Mouse (Mus musculus) hindbrain, embryonic 16.5 days (tissue): ENCODE measurements around the gene Galntl6. TPM values are rescaled to one million over a fixed set of nuclear protein-coding genes. Genes with fewer than 3 reads are reported as not detected.
A peak's percentile ranks its signal among the peaks of the same experiment; 100 is the strongest.

Experiments used
- ATAC-seq: fragments of 200-750 bp; cut with Nextera tagmentation; 2 replicates; pipeline ENCODE4 v1.8.0; 2017; ENCODE audit warnings: moderate TSS enrichment, moderate library complexity
- H3K27ac ChIP-seq: fragments of 300-500 bp; sonication (generic); 2 replicates; pipeline ENCODE4 v1.5.1; 2014; ENCODE audit warnings: low read depth, mild to moderate bottlenecking, control low read depth, low read length, moderate library complexity
- H3K27me3 ChIP-seq: fragments of 300-500 bp; sonication (generic); replicated peaks from 2 replicates; pipeline ENCODE4 v1.6.1; 2014; ENCODE audit warnings: low read length; ENCODE audit not compliant: control insufficient read depth, insufficient read depth
- H3K36me3 ChIP-seq: fragments of 300-500 bp; sonication (generic); 2 replicates; pipeline ENCODE4 v1.6.1; 2014; ENCODE audit warnings: mild to moderate bottlenecking, low read length, moderate library complexity, mixed read lengths; ENCODE audit not compliant: control insufficient read depth, insufficient read depth
- H3K4me1 ChIP-seq: fragments of 300-500 bp; sonication (generic); 2 replicates; pipeline ENCODE4 v1.6.1; 2014; ENCODE audit warnings: low read depth, low read length; ENCODE audit not compliant: control insufficient read depth, insufficient read depth
- H3K4me2 ChIP-seq: fragments of 300-500 bp; sonication (generic); 2 replicates; pipeline ENCODE4 v1.6.1; 2014; ENCODE audit warnings: mild to moderate bottlenecking, low read length, control low read depth, moderate library complexity
- H3K4me3 ChIP-seq: fragments of 300-500 bp; sonication (generic); 2 replicates; pipeline ENCODE4 v1.5.1; 2014; ENCODE audit warnings: mild to moderate bottlenecking, low read length, control low read depth, moderate library complexity
- H3K9ac ChIP-seq: fragments of 300-500 bp; sonication (generic); 2 replicates; pipeline ENCODE4 v1.6.1; 2014; ENCODE audit warnings: low read depth, mild to moderate bottlenecking, control low read depth, low read length, moderate library complexity
- H3K9me3 ChIP-seq: fragments of 300-500 bp; sonication (generic); 2 replicates; pipeline ENCODE4 v1.6.1; 2014; ENCODE audit warnings: mild to moderate bottlenecking, low read length, moderate library complexity; ENCODE audit not compliant: control insufficient read depth
- WGBS: fragments of 180-500 bp; shearing (Covaris S2); extraction: QIAGEN DNeasy Blood & Tissue Kit; methylation state at CpG from one replicate; pipeline ENCODE4 v1.1.7; 2014; 5-methylcytosine and 5-hydroxymethylcytosine counted together
- polyA plus RNA-seq: library from polyadenylated mRNA; unstranded; fragments of >200 nt; fragmentation: Nextera tagmentation; extraction: Ambion mirVana; gene quantifications from 2 replicates; pipeline ENCODE4 v1.2.1, GENCODE M21; 2015

Galntl6 gene
- polyA plus RNA-seq, 1 experiment from 2014 or later = 18.6 TPM

GRCm38 (mm10) chr8:57841446-57841845, 1071.0 kb downstream of the Galntl6 start:
- WGBS = 78% methylated on average over 4 of the region's 4 CpGs
- H3K27ac ChIP-seq = no peak overlapping the region
- H3K4me1 ChIP-seq = no peaks in the 10 kb centered on the region
- no peak overlapping the region for H3K4me3 ChIP-seq
- no peak for ATAC-seq
- H3K27me3 ChIP-seq = no peaks in the 10 kb centered on the region
- H3K4me2 ChIP-seq = no peak overlapping the region
- no peak overlapping the region for H3K9ac ChIP-seq
- H3K9me3 ChIP-seq = no peaks in the 10 kb centered on the region
- no peaks in the 10 kb centered on the region for H3K36me3 ChIP-seq

GRCm38 (mm10) chr8:57837384-57837783, 1075.1 kb downstream of the Galntl6 start:
- no peak overlapping the region for H3K9ac ChIP-seq
- no peak overlapping the region for H3K27ac ChIP-seq
- H3K4me1 ChIP-seq = no peaks in the 10 kb centered on the region
- no peaks in the 10 kb centered on the region for H3K36me3 ChIP-seq
- no peaks in the 10 kb centered on the region for H3K9me3 ChIP-seq
- no peaks in the 10 kb centered on the region for H3K27me3 ChIP-seq
- H3K4me3 ChIP-seq = no peak overlapping the region
- 0 out of 2 replicates have a peak overlapping the region, but pooled peaks have one; percentile 6 for H3K4me2 ChIP-seq
- WGBS = 61% methylated on average over 8 of the region's 8 CpGs
- no peak; the same call in 1 of the 2 replicates for ATAC-seq

GRCm38 (mm10) chr8:57836981-57837380, 1075.5 kb downstream of the Galntl6 start:
- H3K4me3 ChIP-seq = no peak overlapping the region
- H3K4me2 ChIP-seq = 0 out of 2 replicates have a peak overlapping the region, but pooled peaks have one; percentile 6
- no peaks in the 10 kb centered on the region for H3K27me3 ChIP-seq
- 56% methylated on average over 11 of the region's 11 CpGs for WGBS
- no peaks in the 10 kb centered on the region for H3K9me3 ChIP-seq
- no peak overlapping the region for H3K27ac ChIP-seq
- no peaks in the 10 kb centered on the region for H3K36me3 ChIP-seq
- no peaks in the 10 kb centered on the region for H3K4me1 ChIP-seq
- no peak overlapping the region for H3K9ac ChIP-seq
- ATAC-seq = peak; percentile 54

GRCm38 (mm10) chr8:57836201-57836883, 1076.1 kb downstream of the Galntl6 start:
- Histone ChIP-seq H3K27me3 (no peaks in the 10 kb centered on the region), H3K36me3 (no peaks in the 10 kb centered on the region), H3K4me3 (no peak overlapping the region), H3K4me1 (no peaks in the 10 kb centered on the region), H3K27ac (no peak overlapping the region), H3K9me3 (no peaks in the 10 kb centered on the region), H3K4me2 (no peak overlapping the region), H3K9ac (no peak overlapping the region)
- peak; percentile 58; the same call in 1 of the 2 replicates for ATAC-seq
- WGBS = 64% methylated on average over 15 of the region's 15 CpGs

- H3K4me3 ChIP-seq = no peak overlapping the region
- whole genome bisulfite sequencing = 79% methylated on average over 7 of the region's 7 CpGs
- H3K36me3 ChIP-seq = no peaks in the 10 kb centered on the region
These were observed 1089.3 kb downstream of the Galntl6 start for GRCm38 (mm10) chr8:57823151-57823550.

GRCm38 (mm10) chr8:57816034-57816433, 1096.4 kb downstream of the Galntl6 start:
- H3K4me1 ChIP-seq = no peaks in the 10 kb centered on the region
- WGBS = 68% methylated on average over 7 of the region's 7 CpGs
- H3K27me3 ChIP-seq = no peaks in the 10 kb centered on the region
- H3K9me3 ChIP-seq = no peaks in the 10 kb centered on the region
- no peak overlapping the region for H3K4me3 ChIP-seq
- H3K4me2 ChIP-seq = no peak overlapping the region
- H3K27ac ChIP-seq = no peak overlapping the region
- no peak overlapping the region for H3K9ac ChIP-seq
- ATAC-seq = no peak
- H3K36me3 ChIP-seq = no peaks in the 10 kb centered on the region

More at GRCm38 (mm10) chr8:57823151-57823550, 1089.3 kb downstream of the Galntl6 start:
- Histone ChIP-seq H3K9me3 (no peaks in the 10 kb centered on the region), H3K27ac (no peak overlapping the region), H3K4me1 (no peaks in the 10 kb centered on the region), H3K4me2 (no peak overlapping the region), H3K27me3 (no peaks in the 10 kb centered on the region), H3K9ac (no peak overlapping the region)
- no peak for ATAC-seq

- no peak for ATAC-seq
- Histone ChIP-seq H3K4me3 (no peak overlapping the region), H3K4me2 (no peak overlapping the region), H3K9ac (no peak overlapping the region), H3K27ac (no peak overlapping the region), H3K9me3 (no peaks in the 10 kb centered on the region), H3K36me3 (no peaks in the 10 kb centered on the region), H3K4me1 (no peaks in the 10 kb centered on the region), H3K27me3 (no peaks in the 10 kb centered on the region)
- 67% methylated on average over 4 of the region's 4 CpGs for WGBS
These were observed 1105.4 kb downstream of the Galntl6 start for GRCm38 (mm10) chr8:57807060-57807459.

GRCm38 (mm10) chr8:57805094-57805493, 1107.3 kb downstream of the Galntl6 start:
- no peaks in the 10 kb centered on the region for H3K4me1 ChIP-seq
- WGBS = 86% methylated on average over 4 of the region's 4 CpGs

GRCm38 (mm10) chr8:57803821-57804220, 1108.6 kb downstream of the Galntl6 start:
- Histone ChIP-seq H3K27ac (no peak overlapping the region), H3K36me3 (no peaks in the 10 kb centered on the region), H3K9me3 (no peaks in the 10 kb centered on the region), H3K4me2 (no peak overlapping the region), H3K4me3 (no peak overlapping the region), H3K9ac (no peak overlapping the region), H3K4me1 (peaks cover 5% of the 10 kb centered on the region), H3K27me3 (no peaks in the 10 kb centered on the region)
- no peak for ATAC-seq
- WGBS = 87% methylated on average over 8 of the region's 8 CpGs

More at GRCm38 (mm10) chr8:57805094-57805493, 1107.3 kb downstream of the Galntl6 start:
- Histone ChIP-seq H3K4me3 (no peak overlapping the region), H3K9ac (no peak overlapping the region), H3K9me3 (no peaks in the 10 kb centered on the region), H3K27ac (no peak overlapping the region), H3K36me3 (no peaks in the 10 kb centered on the region), H3K4me2 (no peak overlapping the region), H3K27me3 (no peaks in the 10 kb centered on the region)
- ATAC-seq = no peak
